Mouse (Mus musculus): ENCODE data around the gene Dmrta2. TPM values are rescaled to one million over a fixed set of nuclear protein-coding genes. Genes with fewer than 3 reads are reported as not detected.

Dmrta2 gene
- polyA plus RNA-seq, 1 experiment from 2014 or later: 0.14 TPM

DNA sequence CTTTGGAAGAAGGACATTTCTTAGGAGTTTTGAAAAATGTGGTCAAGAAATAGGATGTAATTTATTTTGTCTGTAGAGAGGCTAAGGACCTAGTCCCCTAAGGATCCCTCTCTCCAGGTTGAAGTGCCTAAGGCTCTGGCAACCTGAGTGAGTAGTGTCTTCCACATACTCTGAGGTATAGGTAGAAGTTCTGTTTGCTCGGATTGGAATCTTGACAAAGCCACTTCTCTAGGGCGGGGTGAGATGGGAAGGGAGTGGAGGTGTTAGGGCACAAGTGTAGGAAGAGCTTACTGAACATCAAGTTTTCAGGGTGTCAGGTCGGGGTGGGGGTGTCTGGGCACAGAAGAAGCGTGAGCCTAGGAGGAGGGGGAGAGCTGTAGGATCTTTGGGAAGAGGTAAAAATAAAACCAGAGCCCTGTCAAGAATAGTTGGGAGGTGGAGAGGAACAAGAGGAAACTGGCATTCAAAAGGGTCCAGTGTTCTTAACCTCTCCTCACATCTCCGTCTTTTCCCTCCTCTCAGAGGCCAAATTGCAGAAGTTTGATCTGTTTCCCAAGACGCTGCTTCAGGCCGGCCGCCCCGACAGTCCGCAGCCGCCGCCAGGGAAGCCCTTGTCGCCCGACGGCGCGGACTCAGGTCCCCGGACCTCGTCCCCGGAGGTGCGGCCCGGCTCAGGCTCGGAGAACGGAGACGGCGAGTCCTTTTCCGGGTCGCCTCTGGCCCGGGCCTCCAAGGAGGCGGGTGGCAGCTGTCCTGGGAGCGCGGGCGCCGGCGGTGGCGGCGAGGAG is 3.4 kb downstream of the Dmrta2 start:
- H3K9ac ChIP-seq: no peak overlapping the region
- no peak for ATAC-seq (ENCODE audit: borderline replicate concordance, extremely low read depth, low FRiP score, low TSS enrichment)
- H3K36me3 ChIP-seq: no peaks in the 10 kb centered on the region
- peaks cover 47% of the 10 kb centered on the region for H3K4me1 ChIP-seq
- peak overlapping the region; percentile 38 for H3K4me3 ChIP-seq
- H3K27ac ChIP-seq: no peak overlapping the region
- H3K4me2 ChIP-seq: peak overlapping the region; percentile 66
- 4% methylated on average over 35 of the region's 37 CpGs for WGBS
- no peaks in the 10 kb centered on the region for H3K9me3 ChIP-seq
- peaks cover 100% of the 10 kb centered on the region for H3K27me3 ChIP-seq

GRCm38 (mm10) chr4:109981871-109982680 is 4.2 kb downstream of the Dmrta2 start:
- ATAC-seq (ENCODE audit: borderline replicate concordance, extremely low read depth, low FRiP score, low TSS enrichment): 0 out of 2 replicates have a peak, but pooled peaks have one; percentile 10
- under 1% methylated on average over 84 of the region's 99 CpGs for WGBS
- Histone ChIP-seq H3K4me1 (peaks cover 47% of the 10 kb centered on the region), H3K36me3 (no peaks in the 10 kb centered on the region), H3K4me3 (peak overlapping the region; percentile 38), H3K4me2 (peak overlapping the region; percentile 66), H3K9me3 (no peaks in the 10 kb centered on the region), H3K27me3 (peaks cover 100% of the 10 kb centered on the region), H3K9ac (no peak overlapping the region), H3K27ac (no peak overlapping the region)

DNA sequence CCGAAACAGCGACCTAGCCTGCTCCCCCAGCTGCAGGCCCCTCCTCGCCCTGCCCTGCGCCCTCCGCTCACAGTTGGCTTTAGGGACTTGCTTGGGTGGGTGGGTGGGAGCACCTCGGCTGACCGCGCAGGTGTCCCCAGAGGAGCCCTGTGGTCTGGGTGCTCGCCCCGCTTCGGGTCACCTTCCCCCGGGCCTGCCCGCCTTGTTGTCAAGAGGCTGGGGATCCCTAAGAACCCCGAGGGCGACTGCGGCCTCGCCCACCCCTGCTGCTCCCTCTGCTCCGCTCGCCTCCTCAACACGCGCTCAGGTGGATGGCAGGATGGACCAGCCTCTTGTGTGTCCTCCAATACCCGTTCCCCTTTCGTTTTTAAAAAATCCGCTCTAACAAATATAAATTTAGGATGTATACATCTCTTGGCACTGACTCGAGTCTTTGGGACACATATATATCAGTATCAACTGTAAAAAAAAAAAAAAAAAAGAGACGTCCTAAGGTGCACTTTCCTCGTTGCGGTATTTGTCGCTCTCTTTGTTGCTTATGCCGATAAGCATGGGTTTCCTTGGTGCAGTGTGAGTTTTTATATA is 4.9 kb downstream of the Dmrta2 start:
- ATAC-seq (ENCODE audit: borderline replicate concordance, extremely low read depth, low FRiP score, low TSS enrichment): no peak

GRCm38 (mm10) chr4:109983281-109984001 is 5.6 kb downstream of the Dmrta2 start:
- WGBS: 2% methylated on average over 49 of the region's 49 CpGs
- ATAC-seq (ENCODE audit: borderline replicate concordance, extremely low read depth, low FRiP score, low TSS enrichment): no peak
- no peaks in the 10 kb centered on the region for H3K36me3 ChIP-seq
- H3K4me3 ChIP-seq: peak overlapping the region; percentile 9; the same call in 1 of the 2 replicates
- H3K9me3 ChIP-seq: no peaks in the 10 kb centered on the region
- H3K4me2 ChIP-seq: peak overlapping the region; percentile 27
- H3K9ac ChIP-seq: no peak overlapping the region
- H3K4me1 ChIP-seq: peaks cover 33% of the 10 kb centered on the region
- no peak overlapping the region for H3K27ac ChIP-seq
- peaks cover 100% of the 10 kb centered on the region for H3K27me3 ChIP-seq

More for the DNA sequence above, 4.9 kb downstream of the Dmrta2 start:
- H3K4me3 ChIP-seq: peak overlapping the region; percentile 38
- H3K36me3 ChIP-seq: no peaks in the 10 kb centered on the region
- no peak overlapping the region for H3K27ac ChIP-seq
- H3K27me3 ChIP-seq: peaks cover 100% of the 10 kb centered on the region
- no peak overlapping the region for H3K9ac ChIP-seq
- no peaks in the 10 kb centered on the region for H3K9me3 ChIP-seq
- peak overlapping the region; percentile 66 for H3K4me2 ChIP-seq
- 4% methylated on average over 27 of the region's 30 CpGs for WGBS
- peaks cover 40% of the 10 kb centered on the region for H3K4me1 ChIP-seq

DNA sequence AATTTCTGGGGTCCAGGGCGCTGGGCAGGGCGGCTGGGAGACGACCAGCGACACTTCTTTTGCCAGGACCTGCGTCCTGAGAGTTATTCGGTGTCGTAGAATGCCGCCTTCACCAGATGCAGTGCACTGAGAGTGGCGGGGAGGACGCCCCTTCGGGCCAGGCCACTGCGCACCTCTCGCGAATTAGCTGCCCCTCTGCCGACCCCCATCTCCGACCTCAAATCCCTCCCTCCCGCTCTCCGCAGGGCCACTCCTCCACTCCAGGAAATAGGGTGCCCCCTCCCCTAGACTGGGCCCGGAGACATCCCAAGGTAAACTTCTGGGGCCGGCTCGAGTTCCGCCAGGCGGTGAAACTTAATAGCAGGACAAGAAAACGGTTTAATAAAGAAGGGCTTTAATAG is 6.2 kb downstream of the Dmrta2 start:
- no peak for ATAC-seq (ENCODE audit: borderline replicate concordance, extremely low read depth, low FRiP score, low TSS enrichment)
- Histone ChIP-seq H3K4me1 (peaks cover 32% of the 10 kb centered on the region), H3K9me3 (no peaks in the 10 kb centered on the region), H3K27me3 (peaks cover 100% of the 10 kb centered on the region), H3K27ac (no peak overlapping the region), H3K9ac (no peak overlapping the region), H3K4me2 (peak overlapping the region; percentile 27), H3K36me3 (no peaks in the 10 kb centered on the region), H3K4me3 (peak overlapping the region; percentile 9; the same call in 1 of the 2 replicates)
- 3% methylated on average over 21 of the region's 24 CpGs for WGBS

- no peak overlapping the region for H3K9ac ChIP-seq
- peaks cover 30% of the 10 kb centered on the region for H3K4me1 ChIP-seq
- H3K4me3 ChIP-seq: no peak overlapping the region
- peaks cover 100% of the 10 kb centered on the region for H3K27me3 ChIP-seq
- WGBS: 2% methylated on average over 38 of the region's 38 CpGs
- ATAC-seq (ENCODE audit: borderline replicate concordance, extremely low read depth, low FRiP score, low TSS enrichment): no peak
- H3K27ac ChIP-seq: no peak overlapping the region
- H3K4me2 ChIP-seq: no peak overlapping the region
- no peaks in the 10 kb centered on the region for H3K36me3 ChIP-seq
- H3K9me3 ChIP-seq: no peaks in the 10 kb centered on the region
Observed at GRCm38 (mm10) chr4:109984496-109985423, 6.9 kb downstream of the Dmrta2 start.

DNA sequence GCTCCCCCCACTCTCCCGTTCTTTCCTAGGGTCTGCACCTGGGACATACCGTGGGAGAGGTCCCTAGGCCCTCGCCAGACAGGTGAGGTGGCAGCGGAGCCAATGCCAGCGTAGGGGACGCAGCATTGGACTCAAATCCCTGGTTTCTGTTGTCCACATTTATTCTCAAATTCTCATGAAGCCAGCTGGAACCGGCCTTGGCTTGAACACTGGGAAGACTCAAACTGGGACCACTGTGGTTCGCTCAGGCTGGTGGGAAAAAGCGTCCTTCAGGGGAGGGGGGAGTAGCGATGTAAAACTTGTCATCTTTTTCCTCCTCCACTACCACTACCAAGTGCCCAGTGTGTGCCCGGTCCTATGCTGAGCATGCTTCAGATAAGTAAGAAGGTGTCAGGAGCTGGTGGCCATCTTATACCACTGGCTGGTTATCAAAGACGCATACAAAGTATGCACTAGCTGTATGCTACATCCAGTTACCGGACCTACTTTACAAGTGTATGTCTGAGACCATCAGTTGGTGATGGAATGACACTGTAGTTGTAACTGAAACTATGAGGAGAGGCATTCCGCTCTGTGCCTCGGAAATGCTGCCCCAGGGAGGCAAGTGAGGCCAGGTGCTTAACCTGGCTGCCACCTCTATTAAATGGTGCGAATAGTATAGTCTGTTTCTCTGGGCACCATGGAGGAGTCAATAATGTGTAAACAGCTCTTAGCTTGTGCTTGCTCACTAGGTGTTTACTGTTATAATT is 7.7 kb downstream of the Dmrta2 start:
- Histone ChIP-seq H3K4me3 (no peak overlapping the region), H3K36me3 (no peaks in the 10 kb centered on the region), H3K9ac (no peak overlapping the region), H3K27me3 (peaks cover 98% of the 10 kb centered on the region), H3K9me3 (no peaks in the 10 kb centered on the region), H3K4me2 (no peak overlapping the region), H3K27ac (no peak overlapping the region), H3K4me1 (peaks cover 25% of the 10 kb centered on the region)
- 5% methylated on average over 16 of the region's 16 CpGs for whole genome bisulfite sequencing
- no peak for ATAC-seq (ENCODE audit: borderline replicate concordance, extremely low read depth, low FRiP score, low TSS enrichment)

DNA sequence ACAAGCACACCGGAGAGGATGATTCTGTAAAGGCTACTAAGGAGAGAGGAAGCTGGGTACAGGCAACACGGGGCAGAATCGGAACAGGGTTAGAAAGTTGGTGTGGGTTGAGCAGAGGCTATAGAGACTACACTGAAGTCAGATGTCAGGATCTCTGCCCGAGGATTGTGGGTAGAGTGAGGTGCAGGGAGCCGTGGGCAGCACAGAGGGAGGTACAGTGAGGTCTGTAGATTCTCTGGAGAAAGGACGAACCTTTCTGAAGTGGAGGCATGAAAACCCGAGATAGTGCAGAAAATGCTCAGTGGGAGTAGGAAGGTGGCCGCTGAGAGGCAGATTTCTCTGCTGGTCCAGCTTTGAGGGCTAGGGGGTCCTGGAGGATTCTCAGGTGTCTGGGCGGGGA is 8.4 kb downstream of the Dmrta2 start:
- no peak overlapping the region for H3K4me3 ChIP-seq
- H3K27me3 ChIP-seq: peaks cover 96% of the 10 kb centered on the region
- no peak overlapping the region for H3K27ac ChIP-seq
- no peak overlapping the region for H3K9ac ChIP-seq
- under 1% methylated on average over 9 of the region's 9 CpGs for WGBS
- H3K36me3 ChIP-seq: no peaks in the 10 kb centered on the region
- H3K4me2 ChIP-seq: no peak overlapping the region
- no peaks in the 10 kb centered on the region for H3K9me3 ChIP-seq
- H3K4me1 ChIP-seq: peaks cover 22% of the 10 kb centered on the region
- ATAC-seq (ENCODE audit: borderline replicate concordance, extremely low read depth, low FRiP score, low TSS enrichment): no peak

DNA sequence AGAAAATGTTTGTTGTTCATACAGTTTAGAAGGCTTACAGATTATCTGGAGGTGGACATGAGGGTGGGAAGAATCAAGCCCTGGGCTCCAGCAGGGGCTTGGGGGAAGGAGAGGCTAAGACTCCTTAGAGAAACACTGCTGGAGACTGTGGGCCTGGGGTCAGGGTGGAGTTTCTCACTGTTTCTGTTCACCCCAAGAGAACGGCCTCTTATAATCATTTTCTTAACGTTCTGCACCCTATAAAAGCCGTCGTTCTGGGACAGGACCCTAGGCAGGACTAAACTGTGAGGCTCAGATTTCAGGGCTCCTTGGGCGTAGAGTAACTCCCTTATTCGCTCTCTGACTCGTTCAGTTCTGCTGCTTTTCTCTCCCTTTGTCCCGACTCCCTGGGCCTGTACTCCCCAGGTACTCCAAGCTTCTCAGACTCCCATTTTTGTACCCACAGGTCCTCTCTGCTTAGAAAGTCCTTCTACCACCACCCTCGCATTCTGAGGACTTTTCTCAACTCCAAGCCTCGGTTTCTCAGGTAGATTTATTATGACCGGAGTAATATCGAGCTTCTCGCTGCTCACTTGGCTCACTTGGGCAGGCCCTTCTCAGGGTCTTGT is 9.0 kb downstream of the Dmrta2 start:
- Histone ChIP-seq H3K4me2 (no peak overlapping the region), H3K4me3 (no peak overlapping the region), H3K27me3 (peaks cover 93% of the 10 kb centered on the region), H3K9me3 (no peaks in the 10 kb centered on the region), H3K4me1 (peaks cover 18% of the 10 kb centered on the region), H3K9ac (no peak overlapping the region), H3K27ac (no peak overlapping the region), H3K36me3 (no peaks in the 10 kb centered on the region)
- ATAC-seq (ENCODE audit: borderline replicate concordance, extremely low read depth, low FRiP score, low TSS enrichment): no peak
- WGBS: 4% methylated on average over 13 of the region's 13 CpGs
